Mouse (Mus musculus) neural tube, embryonic 14.5 days (tissue): ENCODE results near the gene Tigd3. TPM values are rescaled to one million over a fixed set of nuclear protein-coding genes. Genes with fewer than 3 reads are reported as not detected.
"Not testable (repeated sequence)": the region's sequence is repeated elsewhere in the genome, so short reads cannot be mapped to it uniquely, and the experiment has no call there.

ENCODE experiments used
- ATAC-seq: fragments of 200-750 bp; cut with Nextera tagmentation; 2 replicates; pipeline ENCODE4 v1.8.0; 2017; ENCODE audit warnings: low read depth, mild to moderate bottlenecking, moderate TSS enrichment, moderate library complexity
- H3K27ac ChIP-seq: fragments of 300-500 bp; sonication (generic); 2 replicates; pipeline ENCODE4 v1.5.1; 2014; ENCODE audit warnings: low read depth, mild to moderate bottlenecking, control low read depth, low read length, moderate library complexity, mixed read lengths
- H3K27me3 ChIP-seq: fragments of 300-500 bp; sonication (generic); 2 replicates; pipeline ENCODE4 v1.6.1; 2014; ENCODE audit warnings: low read length; ENCODE audit not compliant: control insufficient read depth, insufficient read depth
- H3K36me3 ChIP-seq: fragments of 300-500 bp; sonication (generic); 2 replicates; pipeline ENCODE4 v1.6.1; 2014; ENCODE audit warnings: low read length, mixed read lengths; ENCODE audit not compliant: control insufficient read depth, insufficient read depth
- H3K4me1 ChIP-seq: fragments of 300-500 bp; sonication (generic); 2 replicates; pipeline ENCODE4 v1.6.1; 2014; ENCODE audit warnings: low read length; ENCODE audit not compliant: control insufficient read depth, insufficient read depth
- H3K4me2 ChIP-seq: fragments of 300-500 bp; sonication (generic); 2 replicates; pipeline ENCODE4 v1.6.1; 2014; ENCODE audit warnings: mild to moderate bottlenecking, low read depth, low read length, control low read depth
- H3K4me3 ChIP-seq: fragments of 300-500 bp; sonication (generic); 2 replicates; pipeline ENCODE4 v1.5.1; 2014; ENCODE audit warnings: low read depth, low read length, control low read depth, mixed read lengths
- H3K9ac ChIP-seq: fragments of 300-500 bp; sonication (generic); replicated peaks from 2 replicates; pipeline ENCODE4 v1.6.1; 2014; ENCODE audit warnings: low read depth, mild to moderate bottlenecking, control low read depth, low read length, mixed read lengths
- H3K9me3 ChIP-seq: fragments of 300-500 bp; sonication (generic); 2 replicates; pipeline ENCODE4 v1.6.1; 2016; ENCODE audit warnings: low read length; ENCODE audit not compliant: control insufficient read depth
- WGBS: fragments of 180-500 bp; shearing (Covaris S2); extraction: QIAGEN DNeasy Blood & Tissue Kit; methylation state at CpG from one replicate; pipeline ENCODE4 v1.1.7; 2014; 5-methylcytosine and 5-hydroxymethylcytosine counted together
- polyA plus RNA-seq: library from polyadenylated mRNA; unstranded; fragments of >200 nt; fragmentation: Nextera tagmentation; extraction: Ambion mirVana; gene quantifications from 2 replicates; pipeline ENCODE4 v1.2.1, GENCODE M21; 2014

Tigd3 gene
- polyA plus RNA-seq, 1 experiment from 2014 or later = 12.8 TPM

DNA sequence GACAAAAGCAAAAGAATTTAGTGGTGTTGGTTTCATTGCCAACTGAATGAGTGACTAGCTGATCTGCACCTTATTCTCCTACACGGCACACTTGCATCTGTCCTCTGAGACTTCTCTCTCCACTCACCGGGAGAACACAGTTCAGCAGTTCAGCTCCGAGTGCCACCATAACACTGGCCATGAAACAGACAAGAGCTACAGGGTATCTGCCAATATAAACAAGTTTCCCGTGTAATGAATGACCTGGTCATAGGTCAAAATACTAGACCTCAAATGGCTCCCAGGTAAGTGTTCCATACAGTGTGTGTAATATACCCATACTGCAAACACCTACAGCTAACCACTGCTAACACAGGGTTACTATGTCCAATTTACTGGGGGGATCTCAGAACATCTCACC, 4.7 kb downstream of the Tigd3 start:
- WGBS = 71% methylated on average over 4 of the region's 4 CpGs
- no peak overlapping the region for H3K4me3 ChIP-seq
- H3K36me3 ChIP-seq = no peaks in the 10 kb centered on the region
- H3K4me2 ChIP-seq = no peak overlapping the region
- no peak overlapping the region for H3K9ac ChIP-seq
- peaks cover 18% of the 10 kb centered on the region for H3K4me1 ChIP-seq
- no peaks in the 10 kb centered on the region for H3K9me3 ChIP-seq
- no peak overlapping the region for H3K27ac ChIP-seq
- H3K27me3 ChIP-seq = no peaks in the 10 kb centered on the region
- ATAC-seq = no peak

DNA sequence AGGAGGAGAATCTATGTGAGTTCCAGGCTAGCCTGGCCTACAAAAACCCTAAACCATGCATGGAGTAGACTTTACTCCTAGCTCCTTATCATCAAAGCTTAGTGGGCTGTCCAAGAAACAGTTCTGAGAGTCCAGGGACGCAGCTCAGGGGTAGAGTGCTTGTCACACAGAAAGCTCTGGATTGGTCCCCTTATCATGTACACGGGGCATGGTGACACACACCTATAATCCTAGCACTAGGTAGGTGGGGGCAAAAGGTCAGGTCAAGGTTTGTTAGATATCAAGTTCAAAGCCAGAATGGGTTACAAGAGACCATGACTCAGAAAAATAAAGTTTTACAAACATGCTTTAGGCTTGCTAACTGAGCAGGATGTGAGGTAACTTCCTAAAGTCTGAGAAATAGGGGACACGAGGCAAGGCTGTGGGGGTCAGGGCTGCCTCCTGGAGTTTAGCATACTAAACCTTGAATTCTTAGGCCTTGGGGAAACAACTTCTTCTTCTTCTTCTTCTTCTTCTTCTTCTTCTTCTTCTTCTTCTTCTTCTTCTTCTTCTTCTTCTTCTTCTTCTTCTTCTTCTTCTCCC, 6.6 kb downstream of the Tigd3 start:
- Histone ChIP-seq H3K9me3 (no peaks in the 10 kb centered on the region), H3K4me2 (no peak overlapping the region), H3K4me1 (peaks cover 7% of the 10 kb centered on the region; the same call in 1 of the 2 replicates), H3K36me3 (no peaks in the 10 kb centered on the region), H3K4me3 (no peak overlapping the region), H3K27me3 (no peaks in the 10 kb centered on the region), H3K9ac (no peak overlapping the region), H3K27ac (no peak overlapping the region)
- ATAC-seq = no peak
- 89% methylated on average over 3 of the region's 3 CpGs for WGBS

DNA sequence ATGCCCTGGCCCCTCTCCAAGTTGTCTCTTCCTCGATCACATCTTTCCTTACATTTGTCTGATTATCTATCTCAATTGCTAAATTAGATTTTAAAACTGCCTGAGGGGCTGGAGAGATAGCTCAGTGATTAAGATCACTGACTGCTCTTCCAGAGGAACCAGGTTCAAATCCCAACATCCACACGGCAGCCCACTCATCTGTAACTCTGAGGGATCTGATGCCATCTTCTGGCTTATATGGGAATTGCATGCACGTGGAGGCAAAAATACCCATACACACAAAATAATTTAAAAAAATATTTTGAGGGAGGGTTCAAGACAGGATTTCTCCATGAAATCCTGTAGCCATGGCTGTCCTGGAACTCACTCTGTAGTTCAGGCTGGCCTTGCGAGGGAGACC, 8.1 kb downstream of the Tigd3 start:
- no peak overlapping the region for H3K9ac ChIP-seq
- no peak overlapping the region for H3K27ac ChIP-seq
- no peaks in the 10 kb centered on the region for H3K36me3 ChIP-seq
- no peaks in the 10 kb centered on the region for H3K4me1 ChIP-seq
- no peak overlapping the region for H3K4me2 ChIP-seq
- no peaks in the 10 kb centered on the region for H3K9me3 ChIP-seq
- no peak overlapping the region for H3K4me3 ChIP-seq
- ATAC-seq = no peak
- no peaks in the 10 kb centered on the region for H3K27me3 ChIP-seq
- 61% methylated on average over 4 of the region's 4 CpGs for WGBS

GRCm38 (mm10) chr19:5883935-5884334, 10.0 kb downstream of the Tigd3 start:
- Histone ChIP-seq H3K27me3 (no peaks in the 10 kb centered on the region), H3K4me2 (no peak overlapping the region), H3K36me3 (no peaks in the 10 kb centered on the region), H3K27ac (no peak overlapping the region), H3K4me1 (no peaks in the 10 kb centered on the region), H3K4me3 (no peak overlapping the region), H3K9ac (no peak overlapping the region), H3K9me3 (no peaks in the 10 kb centered on the region)
- ATAC-seq = no peak
- 68% methylated on average over 1 of the region's 1 CpGs for WGBS

DNA sequence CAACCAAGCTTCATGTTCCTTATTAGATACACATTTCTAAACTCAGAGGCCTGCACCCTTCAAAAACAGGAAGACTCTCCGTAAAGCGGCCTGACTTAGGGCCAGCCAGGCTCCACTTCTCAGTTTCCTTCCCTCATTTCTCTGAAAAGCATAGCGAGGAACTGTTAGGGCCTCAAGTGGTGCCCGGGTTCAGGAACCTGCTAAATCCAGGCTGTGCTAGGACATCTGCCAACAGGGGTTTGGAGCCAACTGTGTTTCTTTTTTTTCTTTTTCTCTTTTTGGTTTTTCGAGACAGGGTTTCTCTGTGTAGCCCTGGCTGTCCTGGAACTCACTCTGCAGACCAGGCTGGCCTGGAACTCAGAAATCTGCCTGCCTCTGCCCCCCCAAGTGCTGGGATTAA, 11.9 kb downstream of the Tigd3 start:
- 89% methylated on average over 5 of the region's 5 CpGs for WGBS
- not testable (repeated sequence) for H3K27ac ChIP-seq, H3K9me3 ChIP-seq, H3K9ac ChIP-seq, H3K4me3 ChIP-seq, H3K4me2 ChIP-seq, H3K36me3 ChIP-seq, ATAC-seq, H3K4me1 ChIP-seq, H3K27me3 ChIP-seq

DNA sequence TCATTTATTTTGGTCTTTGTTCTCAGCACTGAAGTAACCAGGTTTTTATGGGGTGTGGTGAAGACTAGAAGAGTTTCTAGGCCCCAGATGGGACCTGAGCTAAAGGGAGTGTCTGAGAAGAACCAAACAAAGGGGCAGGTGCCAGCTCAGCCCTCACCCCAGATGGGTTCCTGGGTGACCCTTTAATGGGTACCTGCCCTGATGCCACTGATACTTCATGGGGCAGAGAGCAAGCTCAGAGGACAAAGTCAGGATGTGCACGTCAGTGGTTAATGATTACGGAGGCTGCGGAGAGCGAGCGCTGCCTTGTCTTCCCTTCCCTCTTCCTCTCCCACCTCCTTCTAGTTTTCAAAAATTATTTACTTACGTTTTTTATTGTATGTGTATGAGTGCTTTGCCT, 12.8 kb downstream of the Tigd3 start:
- H3K27me3 ChIP-seq = no peaks in the 10 kb centered on the region
- H3K4me1 ChIP-seq = no peaks in the 10 kb centered on the region
- no peak for ATAC-seq
- H3K27ac ChIP-seq = no peak overlapping the region
- H3K4me2 ChIP-seq = no peak overlapping the region
- H3K9me3 ChIP-seq = no peaks in the 10 kb centered on the region
- 91% methylated on average over 6 of the region's 6 CpGs for WGBS
- no peak overlapping the region for H3K4me3 ChIP-seq
- no peaks in the 10 kb centered on the region for H3K36me3 ChIP-seq
- H3K9ac ChIP-seq = no peak overlapping the region

DNA sequence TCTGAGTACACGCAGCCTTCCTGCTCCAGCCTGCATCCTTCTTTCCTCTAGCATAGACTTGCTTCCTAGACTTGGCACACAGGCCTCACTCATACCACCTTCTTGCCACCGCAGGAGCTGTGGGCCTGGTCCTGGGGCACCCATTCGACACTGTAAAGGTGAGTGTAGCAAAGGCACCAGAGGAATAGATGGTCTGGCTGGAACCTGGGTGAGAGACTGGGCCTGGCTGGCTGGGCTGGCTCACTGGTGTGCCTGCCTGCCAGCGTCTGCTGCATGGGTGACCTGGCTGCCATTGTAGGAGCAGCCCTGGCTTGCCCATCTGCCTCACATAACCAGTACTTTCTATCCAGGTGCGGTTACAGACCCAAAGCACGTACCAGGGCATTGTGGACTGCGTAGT, 14.2 kb downstream of the Tigd3 start:
- no peak for ATAC-seq
- Histone ChIP-seq H3K4me2 (no peak overlapping the region), H3K9ac (no peak overlapping the region), H3K36me3 (no peaks in the 10 kb centered on the region), H3K27ac (no peak overlapping the region), H3K9me3 (no peaks in the 10 kb centered on the region), H3K4me1 (no peaks in the 10 kb centered on the region; the same call in 1 of the 2 replicates), H3K4me3 (no peak overlapping the region), H3K27me3 (no peaks in the 10 kb centered on the region)
- WGBS = 92% methylated on average over 7 of the region's 7 CpGs

GRCm38 (mm10) chr19:5878916-5879315, 15.0 kb downstream of the Tigd3 start:
- no peak for ATAC-seq
- H3K4me3 ChIP-seq = no peak overlapping the region
- 88% methylated on average over 3 of the region's 3 CpGs for WGBS
- H3K9ac ChIP-seq = no peak overlapping the region
- H3K4me1 ChIP-seq = peaks cover 7% of the 10 kb centered on the region
- no peaks in the 10 kb centered on the region for H3K36me3 ChIP-seq
- no peak overlapping the region for H3K4me2 ChIP-seq
- no peaks in the 10 kb centered on the region for H3K27me3 ChIP-seq
- no peak overlapping the region for H3K27ac ChIP-seq
- no peaks in the 10 kb centered on the region for H3K9me3 ChIP-seq

DNA sequence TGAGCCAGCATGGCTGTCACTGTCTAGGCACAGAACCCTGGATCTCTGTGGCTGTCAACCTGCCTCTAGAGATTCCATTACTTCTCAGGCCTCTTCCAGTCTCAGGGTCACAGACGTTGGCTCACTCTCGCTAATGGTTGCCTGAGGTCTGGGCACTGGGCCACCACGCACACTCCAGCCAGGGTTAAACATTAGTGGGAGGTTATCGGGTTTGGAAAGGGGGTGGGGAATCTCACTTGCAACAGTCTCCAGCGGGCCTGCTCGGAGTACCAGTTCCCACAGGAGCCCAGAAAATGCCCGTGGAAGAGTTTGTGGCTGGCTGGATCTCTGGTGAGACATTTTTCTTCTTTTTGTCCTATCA, 15.6 kb downstream of the Tigd3 start:
- Histone ChIP-seq H3K27me3 (no peaks in the 10 kb centered on the region), H3K9ac (no peak overlapping the region), H3K4me3 (no peak overlapping the region), H3K9me3 (no peaks in the 10 kb centered on the region), H3K4me1 (peaks cover 12% of the 10 kb centered on the region), H3K36me3 (no peaks in the 10 kb centered on the region), H3K4me2 (no peak overlapping the region), H3K27ac (no peak overlapping the region)
- no peak for ATAC-seq
- WGBS = 75% methylated on average over 7 of the region's 7 CpGs
